Mouse (Mus musculus): ENCODE measurements around the gene Rbm4b. TPM values are rescaled to one million over a fixed set of nuclear protein-coding genes. Genes with fewer than 3 reads are reported as not detected.

The Rbm4b gene
- polyA plus RNA-seq, 1 experiment, result 4.8 TPM

- no peak overlapping the region for H3K4me3 ChIP-seq
- peaks cover 19% of the 10 kb centered on the region for H3K27me3 ChIP-seq (ENCODE audit: control insufficient read depth, insufficient read depth, insufficient read length)
- H3K36me3 ChIP-seq (ENCODE audit: control insufficient read depth, insufficient read depth), result no peaks in the 10 kb centered on the region
- no peaks in the 10 kb centered on the region for H3K79me2 ChIP-seq (ENCODE audit: control insufficient read depth, insufficient read depth)
- TF ChIP-seq SRF (IDR thresholded peaks at IDR 0.05; ENCODE audit: control insufficient read depth, insufficient read length, low read depth), result no peak
- H3ac ChIP-seq (ENCODE audit: control insufficient read depth, insufficient read length), result no peak overlapping the region
- no peak overlapping the region for H3K4me2 ChIP-seq (ENCODE audit: low read depth)
Measured at GRCm38 (mm10) chr19:4712156-4712780, 44.0 kb upstream of the Rbm4b start.

DNA sequence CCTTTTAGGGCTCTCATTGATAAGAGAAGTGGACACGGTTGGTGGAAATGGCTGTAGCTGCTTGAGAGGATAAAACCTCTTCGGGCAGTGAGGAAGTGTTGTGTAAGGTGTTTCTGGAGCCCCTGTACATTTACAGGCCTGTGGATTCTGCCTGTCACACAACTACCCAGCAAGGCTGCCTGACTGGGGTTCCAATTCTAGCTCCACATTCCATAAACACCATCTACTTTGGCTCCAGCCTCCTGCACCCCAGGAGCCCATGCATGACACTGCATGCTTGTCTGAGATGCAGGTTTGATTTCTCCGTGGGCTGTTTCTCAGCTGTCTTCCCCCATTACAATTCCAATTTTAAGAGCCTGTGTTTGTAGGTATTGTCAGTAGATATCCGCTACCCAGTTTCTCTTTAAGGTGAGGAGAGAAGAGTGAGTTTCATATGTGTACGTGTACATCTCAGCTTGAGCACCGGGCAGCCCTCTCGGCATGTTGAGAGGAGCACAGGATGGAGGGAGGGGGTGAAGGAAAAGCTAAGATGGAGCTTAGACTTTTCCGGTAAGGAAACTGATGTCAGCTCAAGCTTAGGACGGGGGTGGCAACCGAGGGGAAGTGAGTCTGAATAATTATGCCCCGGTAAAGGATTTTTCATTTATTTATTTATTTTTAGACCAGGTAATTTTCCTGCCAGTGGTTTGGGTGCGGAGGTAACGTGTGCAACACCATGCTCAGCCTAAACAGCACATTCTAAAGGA, 43.3 kb upstream of the Rbm4b start:
- Histone ChIP-seq H3K79me2 (ENCODE audit: control insufficient read depth, insufficient read depth) (no peaks in the 10 kb centered on the region), H3K27me3 (ENCODE audit: control insufficient read depth, insufficient read depth, insufficient read length) (peaks cover 19% of the 10 kb centered on the region), H3K4me3 (no peak overlapping the region), H3K36me3 (ENCODE audit: control insufficient read depth, insufficient read depth) (no peaks in the 10 kb centered on the region), H3ac (ENCODE audit: control insufficient read depth, insufficient read length) (no peak overlapping the region), H3K4me2 (ENCODE audit: low read depth) (no peak overlapping the region)
- TF ChIP-seq MYOG (IDR thresholded peaks at IDR 0.05; ENCODE audit: control insufficient read depth in 1 of 3, insufficient read depth in 1 of 3, insufficient read length in 2 of 3, low read depth in 2 of 3) (no peak), SRF (IDR thresholded peaks at IDR 0.05; ENCODE audit: control insufficient read depth, insufficient read length, low read depth) (no peak), E2F4 (IDR thresholded peaks at IDR 0.05; ENCODE audit: insufficient read depth) (no peak), CEBPB (IDR thresholded peaks at IDR 0.05; ENCODE audit: insufficient read depth, poor library complexity, severe bottlenecking) (no peak), REST (IDR thresholded peaks at IDR 0.05; ENCODE audit: insufficient read depth, insufficient read length) (no peak), MYOD1 (IDR thresholded peaks at IDR 0.05; ENCODE audit: control insufficient read depth in 1 of 3, insufficient read length in 2 of 3, low read depth in 2 of 3) (no peak), TCF12 (IDR thresholded peaks at IDR 0.05; ENCODE audit: insufficient read depth, poor library complexity, severe bottlenecking) (no peak), POLR2A (IDR thresholded peaks at IDR 0.05; ENCODE audit: insufficient read length, low read depth) (no peak), MAX (IDR thresholded peaks at IDR 0.05; ENCODE audit: low read depth) (no peak), POLR2AphosphoS2 (IDR thresholded peaks at IDR 0.05; ENCODE audit: insufficient read length, low read depth) (no peak), TCF3 (IDR thresholded peaks at IDR 0.05; ENCODE audit: insufficient read length, low read depth) (no peak), USF1 (IDR thresholded peaks at IDR 0.05; ENCODE audit: low read depth) (no peak)

GRCm38 (mm10) chr19:4713886-4714285, 42.4 kb upstream of the Rbm4b start:
- H3K4me3 ChIP-seq, result no peak overlapping the region
- H3K27me3 ChIP-seq (ENCODE audit: control insufficient read depth, insufficient read depth, insufficient read length), result peaks cover 19% of the 10 kb centered on the region
- TF ChIP-seq MYOD1 (IDR thresholded peaks at IDR 0.05; ENCODE audit: control insufficient read depth in 1 of 3, insufficient read length in 2 of 3, low read depth in 2 of 3) (no peak), TCF3 (IDR thresholded peaks at IDR 0.05; ENCODE audit: insufficient read length, low read depth) (no peak), MAX (IDR thresholded peaks at IDR 0.05; ENCODE audit: low read depth) (no peak), CEBPB (IDR thresholded peaks at IDR 0.05; ENCODE audit: insufficient read depth, poor library complexity, severe bottlenecking) (no peak), POLR2A (IDR thresholded peaks at IDR 0.05; ENCODE audit: insufficient read length, low read depth) (no peak), MYOG (IDR thresholded peaks at IDR 0.05; ENCODE audit: control insufficient read depth in 1 of 3, insufficient read depth in 1 of 3, insufficient read length in 2 of 3, low read depth in 2 of 3) (no peak), REST (IDR thresholded peaks at IDR 0.05; ENCODE audit: insufficient read depth, insufficient read length) (no peak), POLR2AphosphoS2 (IDR thresholded peaks at IDR 0.05; ENCODE audit: insufficient read length, low read depth) (no peak), SRF (IDR thresholded peaks at IDR 0.05; ENCODE audit: control insufficient read depth, insufficient read length, low read depth) (no peak), TCF12 (IDR thresholded peaks at IDR 0.05; ENCODE audit: insufficient read depth, poor library complexity, severe bottlenecking) (no peak), E2F4 (IDR thresholded peaks at IDR 0.05; ENCODE audit: insufficient read depth) (no peak), USF1 (IDR thresholded peaks at IDR 0.05; ENCODE audit: low read depth) (no peak)
- no peak overlapping the region for H3ac ChIP-seq (ENCODE audit: control insufficient read depth, insufficient read length)
- H3K79me2 ChIP-seq (ENCODE audit: control insufficient read depth, insufficient read depth), result no peaks in the 10 kb centered on the region
- H3K36me3 ChIP-seq (ENCODE audit: control insufficient read depth, insufficient read depth), result no peaks in the 10 kb centered on the region
- H3K4me2 ChIP-seq (ENCODE audit: low read depth), result no peak overlapping the region

- Histone ChIP-seq H3ac (ENCODE audit: control insufficient read depth, insufficient read length) (no peak overlapping the region), H3K36me3 (ENCODE audit: control insufficient read depth, insufficient read depth) (no peaks in the 10 kb centered on the region), H3K27me3 (ENCODE audit: control insufficient read depth, insufficient read depth, insufficient read length) (peaks cover 15% of the 10 kb centered on the region), H3K4me2 (ENCODE audit: low read depth) (no peak overlapping the region), H3K79me2 (ENCODE audit: control insufficient read depth, insufficient read depth) (no peaks in the 10 kb centered on the region), H3K4me3 (no peak overlapping the region)
- TF ChIP-seq REST (IDR thresholded peaks at IDR 0.05; ENCODE audit: insufficient read depth, insufficient read length) (no peak), TCF12 (IDR thresholded peaks at IDR 0.05; ENCODE audit: insufficient read depth, poor library complexity, severe bottlenecking) (no peak), USF1 (IDR thresholded peaks at IDR 0.05; ENCODE audit: low read depth) (no peak), SRF (IDR thresholded peaks at IDR 0.05; ENCODE audit: control insufficient read depth, insufficient read length, low read depth) (no peak), MYOD1 (IDR thresholded peaks at IDR 0.05; ENCODE audit: control insufficient read depth in 1 of 3, insufficient read length in 2 of 3, low read depth in 2 of 3) (no peak), MAX (IDR thresholded peaks at IDR 0.05; ENCODE audit: low read depth) (no peak), POLR2AphosphoS2 (IDR thresholded peaks at IDR 0.05; ENCODE audit: insufficient read length, low read depth) (no peak), POLR2A (IDR thresholded peaks at IDR 0.05; ENCODE audit: insufficient read length, low read depth) (no peak), E2F4 (IDR thresholded peaks at IDR 0.05; ENCODE audit: insufficient read depth) (no peak), MYOG (IDR thresholded peaks at IDR 0.05; ENCODE audit: control insufficient read depth in 1 of 3, insufficient read depth in 1 of 3, insufficient read length in 2 of 3, low read depth in 2 of 3) (no peak), TCF3 (IDR thresholded peaks at IDR 0.05; ENCODE audit: insufficient read length, low read depth) (no peak), CEBPB (IDR thresholded peaks at IDR 0.05; ENCODE audit: insufficient read depth, poor library complexity, severe bottlenecking) (no peak)
Measured at GRCm38 (mm10) chr19:4716756-4717155, 39.5 kb upstream of the Rbm4b start.

Measured in myocyte (in vitro differentiated cells).